Mouse (Mus musculus): ENCODE measurements around the gene Gm49403. TPM values are rescaled to one million over a fixed set of nuclear protein-coding genes. Genes with fewer than 3 reads are reported as not detected.

Gene Gm49403
- total RNA-seq, 1 experiment: not detected

DNA sequence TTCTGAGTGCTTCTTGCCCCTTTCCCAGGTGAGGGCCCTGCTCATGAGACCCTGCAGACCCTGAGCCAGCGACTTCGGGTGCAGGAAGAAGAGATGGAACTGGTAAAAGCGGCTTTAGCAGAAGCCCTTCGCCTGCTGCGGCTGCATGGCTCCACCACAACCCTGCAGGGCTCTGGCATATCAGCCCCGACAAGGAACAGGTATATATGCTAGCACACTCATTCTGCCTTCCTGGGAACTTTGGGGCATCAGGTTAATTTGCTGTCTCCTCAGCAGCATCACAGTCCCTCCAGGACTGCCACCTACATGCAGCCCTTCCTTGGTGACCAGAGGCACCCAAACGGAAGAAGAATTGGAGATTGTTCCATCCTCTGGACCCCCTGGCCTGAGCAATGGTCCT is 47.0 kb downstream of the Gm49403 start:
- no peak overlapping the region for H3K9ac ChIP-seq (ENCODE audit: insufficient read depth, low read depth, low read length, poor library complexity, severe bottlenecking)
- H3K27ac ChIP-seq (ENCODE audit: insufficient read depth, low read depth, low read length, poor library complexity, severe bottlenecking): no peak overlapping the region
- TF ChIP-seq HCFC1 (IDR thresholded peaks at IDR 0.05; ENCODE audit: borderline replicate concordance, insufficient read depth, low read length) (no peak), ZNF384 (IDR thresholded peaks at IDR 0.05; ENCODE audit: low read depth, low read length) (no peak), MAFK (IDR thresholded peaks at IDR 0.05; ENCODE audit: insufficient read depth, low read depth, low read length) (no peak), CHD2 (IDR thresholded peaks at IDR 0.05; ENCODE audit: low read depth, low read length) (no peak), ZC3H11A (IDR thresholded peaks at IDR 0.05; ENCODE audit: borderline replicate concordance, low read depth, low read length) (no peak)
- no peak for DNase-seq (ENCODE audit: low read depth, low spot score)
- in situ Hi-C loops (cut with MboI; ENCODE audit: low sequenced_read_pairs in 2 of 2, unreplicated experiment in 2 of 2): no loop called here
- no peak overlapping the region for H3K4me3 ChIP-seq (ENCODE audit: insufficient read depth in 1 of 2, low read depth in 1 of 2, low read length in 2 of 2, poor library complexity in 1 of 2, severe bottlenecking in 1 of 2)
- peaks cover 2% of the 10 kb centered on the region; the same call in 1 of the 2 replicates for H3K36me3 ChIP-seq (ENCODE audit: control insufficient read depth, insufficient read depth, low read length, poor library complexity, severe bottlenecking)
- H3K4me1 ChIP-seq (ENCODE audit: control insufficient read depth in 2 of 2, insufficient read depth in 2 of 2, low read length in 2 of 2, poor library complexity in 1 of 2): peaks cover 0 to 8% of the 10 kb centered on the region in 2 experiments; a peak in 1 of 4 replicates
- H3K9me3 ChIP-seq (ENCODE audit: control insufficient read depth, insufficient read depth, low read depth, low read length): no peaks in the 10 kb centered on the region

DNA sequence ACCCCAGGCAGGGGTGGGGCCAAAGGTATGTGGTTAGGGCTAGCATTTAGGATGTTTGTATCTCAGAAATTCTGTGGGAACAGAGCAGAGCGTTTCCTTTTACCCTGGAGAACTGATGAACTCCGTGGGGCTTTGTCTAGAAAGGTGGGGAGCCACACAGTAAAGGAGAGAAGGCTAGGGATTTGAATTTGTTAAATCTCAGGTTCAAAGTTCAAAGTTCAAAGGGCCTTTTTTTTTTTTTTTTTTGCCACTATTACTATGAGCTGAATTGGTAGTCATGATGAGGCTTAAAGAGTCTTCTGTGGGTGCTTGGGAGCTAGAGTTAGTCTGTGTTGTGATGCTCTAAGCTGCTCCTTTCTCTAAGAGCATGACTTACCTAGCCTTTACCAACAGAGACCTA is 53.0 kb downstream of the Gm49403 start:
- peaks cover 7% of the 10 kb centered on the region for H3K36me3 ChIP-seq (ENCODE audit: control insufficient read depth, insufficient read depth, low read length, poor library complexity, severe bottlenecking)
- in situ Hi-C loops (cut with MboI; ENCODE audit: low sequenced_read_pairs in 2 of 2, unreplicated experiment in 2 of 2): no loop called here
- no peak overlapping the region for H3K9ac ChIP-seq (ENCODE audit: insufficient read depth, low read depth, low read length, poor library complexity, severe bottlenecking)
- H3K4me3 ChIP-seq (ENCODE audit: insufficient read depth in 1 of 2, low read depth in 1 of 2, low read length in 2 of 2, poor library complexity in 1 of 2, severe bottlenecking in 1 of 2): no peak overlapping the region
- H3K4me1 ChIP-seq (ENCODE audit: control insufficient read depth in 2 of 2, insufficient read depth in 2 of 2, low read length in 2 of 2, poor library complexity in 1 of 2): peaks cover 3 to 15% of the 10 kb centered on the region in 2 experiments; a peak in 1 of 4 replicates
- no peak for DNase-seq (ENCODE audit: low read depth, low spot score)
- no peak for TF ChIP-seq ZC3H11A (IDR thresholded peaks at IDR 0.05; ENCODE audit: borderline replicate concordance, low read depth, low read length)
- TF ChIP-seq ZNF384 (IDR thresholded peaks at IDR 0.05; ENCODE audit: low read depth, low read length): peak; percentile 65; the same call in 1 of the 2 replicates
- TF ChIP-seq CHD2 (IDR thresholded peaks at IDR 0.05; ENCODE audit: low read depth, low read length): peak; percentile 48; the same call in 1 of the 2 replicates
- no peak for TF ChIP-seq MAFK (IDR thresholded peaks at IDR 0.05; ENCODE audit: insufficient read depth, low read depth, low read length)
- H3K27ac ChIP-seq (ENCODE audit: insufficient read depth, low read depth, low read length, poor library complexity, severe bottlenecking): no peak overlapping the region
- H3K9me3 ChIP-seq (ENCODE audit: control insufficient read depth, insufficient read depth, low read depth, low read length): no peaks in the 10 kb centered on the region

Other genes with a start within 250 kb of the Gm49403 start
- 0.04 and 0.11 TPM in 2 replicates for gene Chrm1, start 220.1 kb upstream of the Gm49403 start, total RNA-seq (2012; rRNA removed)
- 354 and 566 TPM in 2 replicates for gene Slc3a2, start 160.6 kb upstream of the Gm49403 start, total RNA-seq (2012; rRNA removed)
- 173 and 180 TPM in 2 replicates for gene Wdr74, start 148.1 kb upstream of the Gm49403 start, total RNA-seq (2012; rRNA removed)
- 8.5 and 8.9 TPM in 2 replicates for gene 1700092M07Rik, start 143.2 kb upstream of the Gm49403 start, total RNA-seq (2012; rRNA removed)
- 66.3 and 73.2 TPM in 2 replicates for gene Stx5a, start 142.5 kb upstream of the Gm49403 start, total RNA-seq (2012; rRNA removed)
- 99.5 and 101 TPM in 2 replicates for gene Nxf1, start 126.9 kb upstream of the Gm49403 start, total RNA-seq (2012; rRNA removed)
- 77.3 and 125 TPM in 2 replicates for gene Tmem223, start 112.9 kb upstream of the Gm49403 start, total RNA-seq (2012; rRNA removed)
- 45.9 and 51.2 TPM in 2 replicates for gene Tmem179b, start 109.5 kb upstream of the Gm49403 start, total RNA-seq (2012; rRNA removed)
- gene Taf6l, start 97.5 kb upstream of the Gm49403 start, total RNA-seq (2012; rRNA removed): 28.6 and 29.4 TPM in 2 replicates
- gene Polr2g, start 85.4 kb upstream of the Gm49403 start, total RNA-seq (2012; rRNA removed): 113 and 144 TPM in 2 replicates
- 3.4 TPM in 2 replicates for gene Zbtb3, start 81.4 kb upstream of the Gm49403 start, total RNA-seq (2012; rRNA removed)
- gene Ttc9c, start 64.6 kb upstream of the Gm49403 start, total RNA-seq (2012; rRNA removed): 42.6 and 47.5 TPM in 2 replicates
- 37.5 and 48.5 TPM in 2 replicates for gene Hnrnpul2, start 63.9 kb upstream of the Gm49403 start, total RNA-seq (2012; rRNA removed)
- 1.4 and 2.7 TPM in 2 replicates for gene AC129217.1, start 54.2 kb upstream of the Gm49403 start, total RNA-seq (2012; rRNA removed)
- gene Bscl2, start 46.5 kb upstream of the Gm49403 start, total RNA-seq (2012; rRNA removed): 62.6 and 79.6 TPM in 2 replicates
- gene Gng3, start 44.7 kb upstream of the Gm49403 start, total RNA-seq (2012; rRNA removed): 4.5 TPM in 2 replicates
- gene Lrrn4cl, start 33.2 kb upstream of the Gm49403 start, total RNA-seq (2012; rRNA removed): 1.3 and 2.4 TPM in 2 replicates
- gene Ubxn1, start 12.4 kb upstream of the Gm49403 start, total RNA-seq (2012; rRNA removed): 207 and 220 TPM in 2 replicates
- gene Uqcc3, start 3.0 kb upstream of the Gm49403 start, total RNA-seq (2012; rRNA removed): 75.3 and 83.4 TPM in 2 replicates
- gene Lbhd1, start 198 bp upstream of the Gm49403 start, total RNA-seq (2012; rRNA removed): 11.0 and 14.3 TPM in 2 replicates
- 146 and 214 TPM in 2 replicates for gene 1810009A15Rik, start 4.9 kb downstream of the Gm49403 start, total RNA-seq (2012; rRNA removed)
- gene Gm49416, start 5.0 kb downstream of the Gm49403 start, total RNA-seq (2012; rRNA removed): not detected in 2 replicates
- gene Ints5, start 9.1 kb downstream of the Gm49403 start, total RNA-seq (2012; rRNA removed): 54.0 and 59.3 TPM in 2 replicates
- 321 and 436 TPM in 2 replicates for gene Ganab, start 14.1 kb downstream of the Gm49403 start, total RNA-seq (2012; rRNA removed)
- gene B3gat3, start 36.4 kb downstream of the Gm49403 start, total RNA-seq (2012; rRNA removed): 30.4 and 36.8 TPM in 2 replicates
- gene Rom1, start 45.4 kb downstream of the Gm49403 start, total RNA-seq (2012; rRNA removed): 3.6 and 4.0 TPM in 2 replicates
- gene Eml3, start 45.6 kb downstream of the Gm49403 start, total RNA-seq (2012; rRNA removed): 20.6 and 22.2 TPM in 2 replicates
- 89.8 and 92.9 TPM in 2 replicates for gene Mta2, start 57.9 kb downstream of the Gm49403 start, total RNA-seq (2012; rRNA removed)
- gene Tut1, start 69.9 kb downstream of the Gm49403 start, total RNA-seq (2012; rRNA removed): 42.6 and 49.6 TPM in 2 replicates
- 1,417 and 1,811 TPM in 2 replicates for gene Eef1g, start 83.1 kb downstream of the Gm49403 start, total RNA-seq (2012; rRNA removed)
- gene Ahnak, start 105.4 kb downstream of the Gm49403 start, total RNA-seq (2012; rRNA removed): 102 and 155 TPM in 2 replicates
- not detected in 2 replicates for gene Scgb1a1, start 204.0 kb downstream of the Gm49403 start, total RNA-seq (2012; rRNA removed)

All from ES-E14 (cell line).